Mouse (Mus musculus) right cerebral cortex, postnatal 25 days (tissue): ENCODE measurements around the gene Setd3.

Source experiments
- DNase-seq: peaks from one replicate; pipeline ENCODE4 v3.0.0; 2022

The Setd3 gene

DNA sequence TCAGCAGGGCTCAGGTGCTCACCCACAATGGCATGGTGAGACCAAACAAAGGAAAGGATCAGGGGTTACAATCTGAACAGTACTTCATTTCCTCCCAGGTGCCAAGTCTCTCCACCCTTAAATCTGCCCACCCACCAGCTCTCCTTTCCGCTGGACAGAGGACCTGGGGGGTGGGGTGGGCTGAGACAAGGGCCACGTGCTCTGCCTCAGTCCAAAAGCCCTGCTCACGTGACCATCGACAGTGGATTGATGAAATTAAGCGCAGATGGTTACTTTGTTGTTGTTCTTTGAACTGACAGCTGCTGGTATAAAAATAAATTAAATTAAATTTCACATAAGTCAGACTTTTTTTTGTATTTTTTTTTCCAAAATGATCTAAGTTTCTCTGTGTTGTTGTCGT, 109.6 kb downstream of the Setd3 start:
- no peak for DNase-seq

DNA sequence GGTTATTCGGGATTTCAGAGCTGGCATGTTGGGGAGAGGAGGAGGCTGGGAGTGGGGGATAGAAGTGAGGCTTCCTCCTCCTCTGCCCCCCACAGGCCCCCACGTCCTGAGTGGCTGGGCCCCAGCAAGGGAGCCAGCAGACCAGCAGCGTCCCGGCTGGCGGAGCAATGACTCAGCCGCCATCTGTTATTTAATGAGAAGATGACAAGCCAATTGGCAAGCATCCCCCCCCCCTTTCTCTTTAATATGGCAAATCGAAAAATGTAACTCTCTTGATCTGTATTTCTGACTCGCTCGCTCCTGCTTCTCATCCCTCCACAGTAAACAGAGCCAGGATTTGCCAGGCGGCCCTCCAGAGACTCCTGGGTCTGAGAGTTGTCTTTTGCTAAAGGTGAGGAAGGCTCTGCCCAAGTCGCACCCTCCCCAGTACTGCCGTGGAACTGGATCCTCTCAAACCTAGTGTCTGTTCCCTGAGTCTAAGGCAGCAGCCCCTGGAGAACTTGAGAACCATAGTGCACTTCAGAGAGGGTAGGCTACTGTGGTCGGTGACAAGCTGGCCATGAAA, 111.2 kb downstream of the Setd3 start:
- DNase-seq = peak; percentile 49

DNA sequence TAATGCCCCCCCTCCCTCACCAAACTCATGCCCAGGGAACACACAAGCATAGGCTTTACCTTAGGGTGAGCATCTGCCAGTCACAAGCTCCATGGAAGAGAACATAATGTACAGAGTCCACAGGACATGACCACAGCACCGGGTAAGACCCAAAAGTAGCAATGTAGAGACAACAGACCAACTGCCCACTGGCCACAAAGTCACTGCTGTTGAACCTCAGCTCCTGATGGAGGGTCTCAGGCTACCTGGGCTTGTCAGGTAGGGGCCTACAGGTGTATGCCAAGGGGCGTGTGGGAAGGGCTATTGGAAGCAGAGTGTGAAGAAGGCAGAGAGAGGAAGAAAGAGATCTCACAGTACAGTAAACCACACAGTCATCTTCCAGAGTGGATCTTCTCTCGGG, 111.9 kb downstream of the Setd3 start:
- no peak for DNase-seq

DNA sequence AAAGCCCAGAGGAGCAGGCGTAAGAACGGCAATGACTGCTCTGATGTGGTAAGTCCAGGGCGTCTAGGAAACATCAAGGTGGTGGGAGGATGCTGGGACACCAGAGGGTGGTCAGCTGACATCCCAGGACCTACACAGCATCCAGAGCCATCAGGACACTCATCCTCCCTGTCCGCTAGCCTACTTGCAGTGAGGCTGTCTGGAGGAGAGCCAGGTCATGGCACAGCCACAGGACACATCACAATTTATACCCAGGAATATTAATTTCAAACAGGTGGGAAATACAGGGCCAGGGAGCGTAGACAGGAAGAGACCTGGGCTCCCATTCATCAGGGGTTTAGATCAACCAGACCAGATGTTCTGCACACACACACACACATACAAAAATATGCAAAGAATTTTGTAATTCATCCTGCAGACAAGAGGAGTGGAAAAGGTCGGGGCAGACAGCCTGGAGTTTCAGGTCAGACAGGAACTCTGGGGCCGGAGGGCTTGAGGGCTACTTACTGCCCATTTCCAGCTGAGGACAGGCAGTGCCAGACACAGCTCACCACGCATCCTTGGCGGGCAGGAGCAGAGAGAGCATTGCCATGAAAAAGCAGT, 114.6 kb downstream of the Setd3 start:
- DNase-seq = no peak

DNA sequence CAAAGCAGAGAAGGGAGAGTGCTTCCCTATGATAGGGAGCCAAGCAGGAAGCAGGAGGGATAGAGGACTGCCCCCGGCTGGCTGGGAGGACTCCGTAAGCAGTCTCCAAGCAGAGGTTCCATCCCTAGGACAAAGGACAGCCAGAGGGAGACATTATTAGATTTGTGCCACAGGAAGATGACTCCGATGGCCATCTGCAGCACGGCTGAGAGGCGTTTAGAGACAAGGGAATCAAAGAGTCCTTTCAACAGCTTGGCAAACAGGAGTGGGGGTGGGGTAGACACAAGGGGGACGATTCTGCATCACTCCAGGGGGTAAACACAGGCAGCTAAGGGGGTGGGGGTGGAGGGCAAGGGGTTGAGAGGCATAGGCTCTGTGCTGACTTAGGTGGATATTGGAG, 115.1 kb downstream of the Setd3 start:
- no peak for DNase-seq

DNA sequence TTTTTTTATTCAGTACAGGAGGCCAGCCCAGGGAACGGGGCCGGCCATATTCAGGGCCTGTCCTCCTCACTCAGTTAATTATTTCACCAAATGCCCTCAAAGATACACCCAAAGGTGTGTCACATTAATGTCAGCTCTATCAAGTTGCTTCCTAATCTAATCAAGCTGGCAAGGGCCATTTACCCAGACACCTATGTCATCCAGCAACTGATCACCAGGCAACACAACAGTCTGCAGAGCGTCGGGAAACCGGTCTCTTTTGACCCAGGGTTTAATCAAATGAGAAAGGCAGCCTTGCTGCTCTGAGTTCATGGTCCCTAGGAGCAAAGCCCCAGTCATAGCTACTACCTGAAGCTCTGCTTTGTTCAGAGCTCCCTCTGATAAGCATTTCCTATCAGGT, 117.0 kb downstream of the Setd3 start:
- no peak for DNase-seq

DNA sequence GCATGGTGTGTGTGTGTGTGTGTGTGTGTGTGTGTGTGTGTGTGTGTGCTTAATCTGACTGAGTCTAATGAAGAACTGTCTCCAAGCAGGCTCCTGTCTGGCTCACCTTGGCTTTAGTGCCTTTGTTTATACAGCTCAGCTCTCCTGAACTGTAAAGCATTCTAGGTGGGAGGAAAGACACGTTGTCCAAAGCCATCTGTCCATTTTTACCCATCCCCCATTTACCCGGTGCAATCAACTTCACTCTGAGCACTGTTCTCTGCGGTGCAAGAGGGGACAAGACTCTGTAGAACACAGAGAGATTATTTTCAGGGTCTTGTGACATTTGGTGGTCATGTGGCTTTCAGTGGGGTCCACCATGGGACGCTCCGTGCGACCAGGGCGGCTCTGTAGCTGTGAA, 117.5 kb downstream of the Setd3 start:
- DNase-seq = no peak
